Mouse (Mus musculus) CH12.LX (cell line): Measurements from ENCODE around the gene Cep170b. TPM values are rescaled to one million over a fixed set of nuclear protein-coding genes. Genes with fewer than 3 reads are reported as not detected.

Experiments used
- DNase-seq: peaks from one replicate; pipeline ENCODE4 v3.0.0-alpha.2; 2013; ENCODE audit errors: extremely low read depth
- H3K27ac ChIP-seq: 2 replicates; pipeline ENCODE4 v1.5.1; 2012; ENCODE audit warnings: low read depth, mild to moderate bottlenecking, control low read depth, moderate library complexity; ENCODE audit not compliant: insufficient read depth
- H3K27me3 ChIP-seq: replicated peaks from 2 replicates; pipeline ENCODE3; 2012; ENCODE audit warnings: inconsistent platforms
- H3K36me3 ChIP-seq, 2 experiments: replicated peaks in 1 of 2; 2 replicates each; pipeline versions ENCODE3 to v1.6.1; 2012; ENCODE audit warnings: inconsistent platforms in 1 of 2, low read length in 1 of 2, mild to moderate bottlenecking in 1 of 2, mixed read lengths in 1 of 2, moderate library complexity in 1 of 2; ENCODE audit not compliant: control insufficient read depth in 1 of 2, insufficient read depth in 1 of 2
- H3K4me1 ChIP-seq, 2 experiments: 2 replicates each; pipeline ENCODE4 v1.6.1; 2012; ENCODE audit warnings: inconsistent platforms in 1 of 2, moderate library complexity in 1 of 2; ENCODE audit not compliant: insufficient read depth in 2 of 2, control insufficient read depth in 1 of 2
- H3K4me2 ChIP-seq: 2 replicates; pipeline ENCODE4 v1.6.1; 2012; ENCODE audit warnings: low read depth, mild to moderate bottlenecking, control low read depth; ENCODE audit not compliant: poor library complexity, insufficient read depth, severe bottlenecking
- H3K4me3 ChIP-seq, 3 experiments: fragments of 150-350 bp in 1 of 3; sonication (generic) in 1 of 3; replicated peaks in 1 of 3; 2 replicates each; pipeline versions ENCODE3 to v1.5.1; 2011 to 2012; ENCODE audit warnings: low read depth in 2 of 3, low read length in 2 of 3, mild to moderate bottlenecking in 2 of 3, moderate library complexity in 2 of 3, control low read depth in 1 of 3, improper control_type of control experiment in 1 of 3, inconsistent platforms in 1 of 3, mixed read lengths in 1 of 3; ENCODE audit not compliant: poor library complexity in 1 of 3
- H3K79me2 ChIP-seq: replicated peaks from 2 replicates; pipeline ENCODE4 v1.6.1; 2012; ENCODE audit warnings: mild to moderate bottlenecking, moderate library complexity; ENCODE audit not compliant: control insufficient read depth, poor library complexity, insufficient read depth, severe bottlenecking; ENCODE audit errors: extremely low read depth
- H3K9ac ChIP-seq: 2 replicates; pipeline ENCODE4 v1.6.1; 2012; ENCODE audit warnings: low read depth, mild to moderate bottlenecking, control low read depth, moderate library complexity; ENCODE audit not compliant: insufficient read depth
- H3K9me3 ChIP-seq: replicated peaks from 2 replicates; pipeline ENCODE3; 2012; ENCODE audit warnings: low read length, inconsistent platforms, mixed read lengths
- BHLHE40 ChIP-seq: IDR thresholded peaks from 2 replicates; pipeline ENCODE4 v1.6.1; 2011; ENCODE audit warnings: mild to moderate bottlenecking, low read depth, low read length, improper control_type of control experiment
- CTCF ChIP-seq, 2 experiments: IDR thresholded peaks in 1 of 2; conservative IDR thresholded peaks in 1 of 2; 2 replicates each; pipeline ENCODE4 v1.5.1; 2011 to 2012; ENCODE audit warnings: low read depth in 2 of 2, low read length in 2 of 2, improper control_type of control experiment in 1 of 2, inconsistent platforms in 1 of 2, mild to moderate bottlenecking in 1 of 2, moderate library complexity in 1 of 2
- EP300 ChIP-seq: IDR thresholded peaks from 2 replicates; pipeline ENCODE4 v1.6.1; 2011; ENCODE audit warnings: low read length, improper control_type of control experiment
- GABPA ChIP-seq: IDR thresholded peaks from 2 replicates; pipeline ENCODE4 v1.6.1; 2012; ENCODE audit warnings: low read depth, low read length, improper control_type of control experiment, inconsistent platforms; ENCODE audit not compliant: insufficient replicate concordance
- HCFC1 ChIP-seq: IDR thresholded peaks from 2 replicates; pipeline ENCODE4 v1.6.1; 2012; ENCODE audit warnings: low read depth, mild to moderate bottlenecking, inconsistent platforms, low read length, improper control_type of control experiment
- IRF4 ChIP-seq: IDR thresholded peaks from 2 replicates; pipeline ENCODE4 v1.6.1; 2014; ENCODE audit warnings: low read depth, mild to moderate bottlenecking, inconsistent platforms, low read length, improper control_type of control experiment
- JUND ChIP-seq: conservative IDR thresholded peaks from 2 replicates; pipeline ENCODE4 v1.6.1; 2011; ENCODE audit warnings: low read depth, low read length, improper control_type of control experiment
- KAT2A ChIP-seq: IDR thresholded peaks from 2 replicates; pipeline ENCODE4 v1.6.1; 2012; ENCODE audit warnings: low read length, improper control_type of control experiment, inconsistent platforms; ENCODE audit not compliant: insufficient replicate concordance
- MEF2A ChIP-seq: IDR thresholded peaks from 2 replicates; pipeline ENCODE4 v1.6.1; 2014; ENCODE audit warnings: low read depth, mild to moderate bottlenecking, inconsistent platforms, low read length, improper control_type of control experiment, borderline replicate concordance
- MXI1 ChIP-seq: IDR thresholded peaks from 2 replicates; pipeline ENCODE4 v1.6.1; 2011; ENCODE audit warnings: mild to moderate bottlenecking, low read depth, low read length, improper control_type of control experiment
- MYC ChIP-seq: IDR thresholded peaks from 2 replicates; pipeline ENCODE4 v1.6.1; 2011; ENCODE audit warnings: low read depth, mild to moderate bottlenecking, improper control_type of control experiment, low read length
- NELFE ChIP-seq: IDR thresholded peaks from 2 replicates; pipeline ENCODE4 v1.6.1; 2011; ENCODE audit warnings: low read depth, low read length, improper control_type of control experiment
- NRF1 ChIP-seq: IDR thresholded peaks from 2 replicates; pipeline ENCODE4 v1.6.1; 2014; ENCODE audit warnings: low read depth, mild to moderate bottlenecking, inconsistent platforms, low read length, improper control_type of control experiment, moderate library complexity
- PAX5 ChIP-seq: IDR thresholded peaks from 2 replicates; pipeline ENCODE4 v1.6.1; 2012; ENCODE audit warnings: low read length, inconsistent platforms, mixed read lengths
- POLR2AphosphoS2 ChIP-seq: IDR thresholded peaks from 2 replicates; pipeline ENCODE4 v1.6.1; 2011; ENCODE audit warnings: low read depth, low read length, improper control_type of control experiment
- RAD21 ChIP-seq: IDR thresholded peaks from 2 replicates; pipeline ENCODE4 v1.6.1; 2011; ENCODE audit warnings: low read depth, mild to moderate bottlenecking, low read length, improper control_type of control experiment, moderate library complexity
- RCOR1 ChIP-seq: conservative IDR thresholded peaks from 2 replicates; pipeline ENCODE4 v1.6.1; 2012; ENCODE audit warnings: low read depth, mild to moderate bottlenecking, inconsistent platforms, low read length, improper control_type of control experiment
- SMC3 ChIP-seq: IDR thresholded peaks from 2 replicates; pipeline ENCODE4 v1.6.1; 2011; ENCODE audit warnings: low read depth, low read length, improper control_type of control experiment
- USF1 ChIP-seq: IDR thresholded peaks from 2 replicates; pipeline ENCODE4 v1.6.1; 2014; ENCODE audit warnings: low read depth, mild to moderate bottlenecking, inconsistent platforms, low read length, improper control_type of control experiment
- ZMIZ1 ChIP-seq: IDR thresholded peaks from 2 replicates; pipeline ENCODE4 v1.6.1; 2012; ENCODE audit warnings: low read depth, mild to moderate bottlenecking, inconsistent platforms, low read length, improper control_type of control experiment
- dilution Hi-C: fragments of 300-500 bp; cut with MboI; formaldehyde crosslinking; loops from 2 replicates; pipeline ENCODE4 v1.14.3; 2020; ENCODE audit warnings: low sequenced_read_pairs; ENCODE audit not compliant: extremely low pct_unique_long_range_greater_than_20kb, extremely low pct_ligation_motif_present
- in situ Hi-C: fragments of 300-500 bp; cut with MboI; formaldehyde crosslinking; loops from 3 replicates; pipeline ENCODE4 v1.14.3; 2019; ENCODE audit warnings: low sequenced_read_pairs, low pct_ligation_motif_present, low pct_unique_long_range_greater_than_20kb, mixed read lengths
- polyA plus RNA-seq: library from polyadenylated mRNA; unstranded; fragments of >175 nt; gene quantifications from 2 replicates; pipeline ENCODE4 v1.2.1, GENCODE M21; 2012; ENCODE audit warnings: low read depth; ENCODE audit not compliant: insufficient read length
- total RNA-seq, 2 experiments: library from RNA; depleted of rRNA; stranded (reverse); fragments of 300-350 nt in 1 of 2; fragments of >200 nt in 1 of 2; gene quantifications; 2 replicates each; pipeline ENCODE4 v1.2.3; 2012 to 2014

Cep170b gene
- total and polyA plus RNA-seq, 3 experiments: 39.1 to 63.1 (median 48.1) TPM

DNA sequence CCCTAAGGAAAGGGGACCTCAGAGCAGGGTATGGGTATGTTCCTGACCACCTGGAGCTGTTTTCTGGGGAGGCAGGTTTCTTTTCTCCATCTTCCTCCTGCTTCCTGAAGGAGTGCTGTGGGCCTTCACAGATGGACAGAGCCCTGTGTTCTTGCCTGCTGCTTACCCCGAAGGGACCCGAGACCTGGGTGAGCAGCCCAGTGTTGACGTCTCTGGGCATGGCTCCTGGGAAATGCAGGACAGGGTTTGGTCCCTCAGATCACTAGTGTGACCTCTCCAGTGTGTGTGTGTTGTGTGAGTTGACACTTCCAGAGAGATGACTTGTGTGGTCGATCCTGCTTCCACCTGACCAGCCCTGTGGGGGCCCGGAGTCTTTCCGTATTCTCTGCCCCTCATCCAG is 3.2 kb downstream of the Cep170b start:
- peaks cover 50% of the 10 kb centered on the region for H3K27me3 ChIP-seq
- no peaks in the 10 kb centered on the region for H3K9me3 ChIP-seq
- DNase-seq: no peak
- H3K27ac ChIP-seq: no peak overlapping the region
- H3K4me1 ChIP-seq: peaks cover 11 to 20% of the 10 kb centered on the region in 2 experiments
- TF ChIP-seq USF1 (no peak), EP300 (no peak), CTCF (conservative IDR thresholded peaks at IDR 0.05 in 1 of 2, IDR thresholded peaks at IDR 0.05 in 1 of 2; ENCODE audit: low read depth in 2 of 2, low read length in 2 of 2) (no peak), BHLHE40 (no peak), PAX5 (no peak), RCOR1 (no peak), RAD21 (no peak), NELFE (no peak), MXI1 (no peak), GABPA (no peak), ZMIZ1 (no peak), NRF1 (no peak), KAT2A (no peak), MYC (no peak), POLR2AphosphoS2 (no peak)
- H3K4me2 ChIP-seq: no peak overlapping the region
- H3K79me2 ChIP-seq: no peaks in the 10 kb centered on the region
- no peak overlapping the region for H3K9ac ChIP-seq
- H3K36me3 ChIP-seq: no peaks in the 10 kb centered on the region
- in situ Hi-C loops: no loop called here
- dilution Hi-C loops: no loop called here
- H3K4me3 ChIP-seq: no peak overlapping the region

DNA sequence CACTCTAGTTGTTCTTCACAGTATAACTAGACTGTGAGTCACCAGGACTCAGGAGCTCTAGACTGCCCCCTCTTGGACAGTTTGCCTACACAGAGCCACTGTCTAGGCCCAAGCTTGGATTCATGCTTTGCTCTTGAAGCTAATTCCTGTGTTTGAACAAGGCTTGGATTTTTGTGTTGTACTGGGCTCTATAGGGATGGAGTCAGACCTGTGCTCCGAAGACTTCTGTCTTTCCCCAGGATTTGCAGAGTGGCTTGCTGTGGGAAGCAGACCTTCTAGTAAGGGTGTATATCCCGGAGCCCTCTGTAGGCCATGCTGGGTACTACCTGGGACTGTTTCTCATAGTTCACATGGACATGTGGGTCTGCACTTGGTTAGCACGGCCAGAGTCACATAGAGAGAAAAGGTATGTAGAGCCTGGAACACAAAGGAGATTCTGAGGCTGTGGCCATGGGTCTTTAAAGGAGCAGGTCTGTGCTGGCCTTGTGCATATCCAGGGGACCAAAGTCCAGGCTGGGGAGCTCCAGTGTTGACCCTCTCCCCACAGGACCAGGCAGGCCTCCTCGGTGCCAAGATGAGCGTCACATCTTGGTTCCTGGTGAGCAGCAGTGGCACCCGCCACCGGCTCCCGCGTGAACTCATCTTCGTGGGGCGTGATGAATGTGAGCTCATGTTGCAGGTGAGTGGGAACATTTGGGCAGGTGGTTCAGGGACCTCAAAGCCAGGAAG is 4.0 kb downstream of the Cep170b start:
- Histone ChIP-seq H3K4me3 (no peak overlapping the region), H3K9ac (no peak overlapping the region), H3K4me1 (peaks cover 6 to 12% of the 10 kb centered on the region in 2 experiments), H3K27ac (no peak overlapping the region), H3K4me2 (no peak overlapping the region), H3K79me2 (no peaks in the 10 kb centered on the region), H3K9me3 (no peaks in the 10 kb centered on the region), H3K27me3 (peaks cover 55% of the 10 kb centered on the region), H3K36me3 (no peaks in the 10 kb centered on the region)
- peak; percentile 88 for DNase-seq
- dilution Hi-C loops (no loop called here), in situ Hi-C loops (no loop called here)
- TF ChIP-seq MYC: no peak
- no peak for TF ChIP-seq MEF2A
- no peak for TF ChIP-seq IRF4
- TF ChIP-seq NELFE: no peak; the same call in 1 of the 2 replicates
- no peak for TF ChIP-seq HCFC1
- peak; percentile 2 for TF ChIP-seq RAD21
- no peak for TF ChIP-seq ZMIZ1
- peak; percentile 21 for TF ChIP-seq SMC3
- TF ChIP-seq USF1: no peak
- TF ChIP-seq CTCF (conservative IDR thresholded peaks at IDR 0.05 in 1 of 2, IDR thresholded peaks at IDR 0.05 in 1 of 2; ENCODE audit: low read depth in 2 of 2, low read length in 2 of 2): peak; percentile 93 to 96
- no peak for TF ChIP-seq KAT2A
- no peak for TF ChIP-seq JUND
